Mouse (Mus musculus): ENCODE measurements around the gene Chadl.
A peak's percentile ranks its signal among the peaks of the same experiment; 100 is the strongest.

GRCm38 (mm10) chr15:81744992-81745600 lies 48.0 kb upstream of the Chadl start, which contains the start of the genes Zc3h7b and Rangap1:
- TF ChIP-seq CTCF (IDR thresholded peaks at IDR 0.05): peak; percentile 51
- TF ChIP-seq EP300 (IDR thresholded peaks at IDR 0.05; ENCODE audit: insufficient read depth, low read depth, low read length): no peak

All from heart, adult 2 months (tissue).